Mouse (Mus musculus): ENCODE data around the gene Uhrf1. TPM values are rescaled to one million over a fixed set of nuclear protein-coding genes. Genes with fewer than 3 reads are reported as not detected.
A peak's percentile ranks its signal among the peaks of the same experiment; 100 is the strongest.

The Uhrf1 gene
- polyA plus RNA-seq, 1 experiment from 2014 or later = 14.1 TPM

DNA sequence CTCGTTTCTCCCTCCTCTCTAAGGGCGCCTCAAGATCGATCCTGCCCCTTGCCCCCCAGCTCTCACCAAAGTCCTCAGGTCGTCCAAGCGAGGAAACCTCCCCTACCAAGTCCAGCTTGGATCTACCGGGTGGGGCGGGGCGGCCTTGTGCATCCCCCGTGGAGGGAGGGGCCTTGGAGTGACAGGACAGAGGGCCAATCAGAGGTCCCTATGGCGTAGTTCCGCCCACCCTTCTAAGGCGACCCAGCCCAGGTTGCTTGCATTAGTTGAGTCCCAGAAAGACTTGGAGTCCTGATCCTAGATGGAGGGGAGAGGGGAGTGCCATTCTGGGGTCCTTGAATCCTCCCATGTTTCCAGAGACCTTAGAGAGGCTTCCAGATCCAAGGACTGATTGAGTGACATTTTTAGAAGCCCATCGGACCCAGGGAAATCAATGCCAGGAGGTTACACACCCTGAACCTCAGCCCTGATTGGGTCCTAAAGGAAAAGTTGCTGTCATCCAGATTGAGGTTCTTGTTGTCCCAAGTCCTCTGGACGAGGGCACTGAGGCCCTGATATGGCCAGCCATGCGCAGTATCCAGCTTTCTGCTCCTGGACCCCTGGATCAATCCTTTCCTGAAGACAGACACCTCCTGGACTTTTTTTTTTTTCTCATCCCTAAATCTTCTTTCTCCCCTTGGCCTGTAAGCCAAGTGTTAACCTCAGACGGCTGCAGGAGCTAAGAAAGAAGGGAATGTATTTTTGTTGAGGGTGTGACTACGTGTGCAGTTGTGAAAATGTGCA, 12.5 kb upstream of the Uhrf1 start:
- Histone ChIP-seq H3K4me1 (replicated peaks; ENCODE audit: control insufficient read depth, insufficient read depth, low read length) (0 out of 2 replicates have a peak, but pooled peaks cover 10% of the 10 kb centered on the region), H3K4me2 (replicated peaks) (peak overlapping the region; percentile 44), H3K27ac (peak overlapping the region; percentile 70), H3K27me3 (ENCODE audit: control insufficient read depth, insufficient read depth, low read length) (no peaks in the 10 kb centered on the region), H3K4me3 (replicated peaks; ENCODE audit: low read length) (peak overlapping the region; percentile 32), H3K36me3 (replicated peaks; ENCODE audit: control insufficient read depth, insufficient read depth) (no peaks in the 10 kb centered on the region), H3K9ac (peak overlapping the region; percentile 51), H3K9me3 (ENCODE audit: control insufficient read depth, low read length) (no peaks in the 10 kb centered on the region)
- ATAC-seq (ENCODE audit: low FRiP score) (peak; percentile 52), DNase-seq (ENCODE audit: low spot score) (peak; percentile 74)
- WGBS = 5% methylated on average over 17 of the region's 17 CpGs

DNA sequence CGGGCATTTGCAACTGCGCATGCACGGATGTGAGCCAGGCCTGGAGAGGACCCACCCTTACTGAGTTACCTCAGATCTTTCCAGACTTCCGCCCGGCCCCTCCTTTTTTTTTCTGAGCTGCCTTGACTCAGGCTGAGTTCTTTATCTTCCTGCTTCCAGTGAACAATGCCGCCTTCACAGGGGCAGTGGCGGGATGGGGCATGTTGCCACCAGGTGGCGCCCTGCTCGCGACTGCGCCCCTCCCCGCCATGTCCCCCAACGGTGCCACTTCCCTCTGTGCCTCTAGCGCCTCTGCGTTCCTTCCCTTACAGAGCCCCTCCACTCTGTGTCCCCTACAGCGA, 12.0 kb upstream of the Uhrf1 start:
- ATAC-seq (ENCODE audit: low FRiP score) (peak; percentile 80), DNase-seq (ENCODE audit: low spot score) (peak; percentile 68)
- peak overlapping the region; percentile 44 for H3K4me2 ChIP-seq (replicated peaks)
- WGBS = 3% methylated on average over 16 of the region's 16 CpGs
- 0 out of 2 replicates have a peak, but pooled peaks cover 10% of the 10 kb centered on the region for H3K4me1 ChIP-seq (replicated peaks; ENCODE audit: control insufficient read depth, insufficient read depth, low read length)
- peak overlapping the region; percentile 49; the same call in 1 of the 2 replicates for H3K27ac ChIP-seq
- H3K36me3 ChIP-seq (replicated peaks; ENCODE audit: control insufficient read depth, insufficient read depth) = no peaks in the 10 kb centered on the region
- peak overlapping the region; percentile 3; the same call in 1 of the 2 replicates for H3K4me3 ChIP-seq (replicated peaks; ENCODE audit: low read length)
- no peaks in the 10 kb centered on the region for H3K27me3 ChIP-seq (ENCODE audit: control insufficient read depth, insufficient read depth, low read length)
- no peaks in the 10 kb centered on the region for H3K9me3 ChIP-seq (ENCODE audit: control insufficient read depth, low read length)
- H3K9ac ChIP-seq = 0 out of 2 replicates have a peak overlapping the region, but pooled peaks have one; percentile 16

DNA sequence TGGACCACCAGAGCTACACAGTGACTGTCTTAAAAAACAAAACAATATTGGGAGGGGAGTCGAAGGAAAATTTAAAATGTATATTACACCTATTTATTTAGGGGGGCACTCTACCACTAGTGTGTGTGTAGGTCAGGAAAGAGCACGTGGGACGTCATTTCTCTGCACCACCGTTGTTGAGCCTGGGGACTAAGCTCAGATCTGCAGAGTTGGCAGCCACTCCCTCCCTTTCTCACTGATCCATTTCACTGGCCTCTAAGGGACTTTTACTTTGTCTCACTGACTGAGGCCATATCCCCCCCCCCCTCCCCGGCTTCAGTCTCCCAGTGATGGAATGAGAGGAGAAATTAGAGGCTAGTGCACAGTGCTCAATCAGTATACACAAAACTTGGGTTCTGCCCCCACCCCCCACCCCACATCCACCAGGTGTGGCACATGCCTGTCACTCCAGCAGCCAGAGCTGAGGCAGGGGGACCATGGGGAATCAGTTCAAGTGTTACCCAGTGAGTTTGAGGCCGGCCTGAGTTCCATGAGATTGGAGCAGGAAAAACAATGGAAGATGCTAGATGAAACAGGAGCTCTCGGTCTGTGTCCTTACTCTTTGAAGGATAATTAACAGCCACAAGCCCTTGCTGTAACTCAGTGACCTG, 11.2 kb upstream of the Uhrf1 start:
- H3K27ac ChIP-seq = peak overlapping the region; percentile 49; the same call in 1 of the 2 replicates
- no peaks in the 10 kb centered on the region for H3K27me3 ChIP-seq (ENCODE audit: control insufficient read depth, insufficient read depth, low read length)
- H3K9ac ChIP-seq = 0 out of 2 replicates have a peak overlapping the region, but pooled peaks have one; percentile 16
- no peaks in the 10 kb centered on the region for H3K9me3 ChIP-seq (ENCODE audit: control insufficient read depth, low read length)
- H3K4me1 ChIP-seq (replicated peaks; ENCODE audit: control insufficient read depth, insufficient read depth, low read length) = 0 out of 2 replicates have a peak, but pooled peaks cover 10% of the 10 kb centered on the region
- no peak overlapping the region for H3K4me3 ChIP-seq (replicated peaks; ENCODE audit: low read length)
- no peak for DNase-seq (ENCODE audit: low spot score)
- peak overlapping the region; percentile 44; the same call in 1 of the 2 replicates for H3K4me2 ChIP-seq (replicated peaks)
- WGBS = 57% methylated on average over 7 of the region's 7 CpGs
- no peak for ATAC-seq (ENCODE audit: low FRiP score)
- H3K36me3 ChIP-seq (replicated peaks; ENCODE audit: control insufficient read depth, insufficient read depth) = no peaks in the 10 kb centered on the region

DNA sequence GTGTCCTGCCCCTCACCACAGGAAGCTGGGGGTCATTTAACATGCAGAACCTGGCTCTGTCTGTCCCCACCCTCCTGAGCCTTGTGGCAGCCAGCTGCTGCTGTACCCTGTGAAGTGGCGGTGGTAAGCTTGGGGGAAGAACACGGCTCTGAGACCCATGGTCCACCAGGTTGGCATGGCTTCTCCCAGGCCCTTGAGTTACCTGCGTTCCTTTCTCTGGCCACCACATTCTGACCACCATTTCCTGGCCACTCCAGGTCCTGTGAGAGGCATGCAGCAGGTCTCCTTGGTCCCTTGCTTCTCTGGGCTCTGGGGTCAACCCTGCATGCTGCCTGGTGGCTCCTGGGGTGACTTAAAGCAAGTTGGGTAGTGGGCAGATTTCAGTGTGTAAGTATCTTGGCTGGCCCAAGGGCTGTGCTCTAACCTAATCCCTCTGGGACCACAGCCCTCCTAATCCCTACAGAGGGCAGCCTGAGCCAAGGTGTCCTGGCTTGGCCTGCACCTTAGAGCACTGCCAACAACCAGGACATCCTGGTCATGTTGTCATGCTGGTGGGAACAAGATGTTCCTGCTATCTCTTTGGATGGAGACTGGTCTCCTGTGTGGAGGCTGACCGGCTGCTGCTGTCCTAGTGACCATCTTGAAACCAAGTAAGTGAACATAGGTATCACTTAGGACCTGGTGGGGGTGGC, 10.4 kb upstream of the Uhrf1 start, which contains the start of gene Plin3:
Plin3 (minus strand) TSS at position 343 of the 692 bp plus-strand sequence.
- Histone ChIP-seq H3K36me3 (replicated peaks; ENCODE audit: control insufficient read depth, insufficient read depth) (no peaks in the 10 kb centered on the region), H3K4me1 (replicated peaks; ENCODE audit: control insufficient read depth, insufficient read depth, low read length) (0 out of 2 replicates have a peak, but pooled peaks cover 10% of the 10 kb centered on the region), H3K27ac (peak within 1 kb of the TSS; percentile 49; the same call in 1 of the 2 replicates), H3K9me3 (ENCODE audit: control insufficient read depth, low read length) (no peaks in the 10 kb centered on the region), H3K4me2 (replicated peaks) (no peak within 1 kb of the TSS), H3K9ac (no peak within 1 kb of the TSS), H3K27me3 (ENCODE audit: control insufficient read depth, insufficient read depth, low read length) (no peaks in the 10 kb centered on the region), H3K4me3 (replicated peaks; ENCODE audit: low read length) (no peak within 1 kb of the TSS)
- ATAC-seq (ENCODE audit: low FRiP score) = no peak
- DNase-seq (ENCODE audit: low spot score) = no peak
- WGBS = 88% methylated on average over 4 of the region's 4 CpGs

DNA sequence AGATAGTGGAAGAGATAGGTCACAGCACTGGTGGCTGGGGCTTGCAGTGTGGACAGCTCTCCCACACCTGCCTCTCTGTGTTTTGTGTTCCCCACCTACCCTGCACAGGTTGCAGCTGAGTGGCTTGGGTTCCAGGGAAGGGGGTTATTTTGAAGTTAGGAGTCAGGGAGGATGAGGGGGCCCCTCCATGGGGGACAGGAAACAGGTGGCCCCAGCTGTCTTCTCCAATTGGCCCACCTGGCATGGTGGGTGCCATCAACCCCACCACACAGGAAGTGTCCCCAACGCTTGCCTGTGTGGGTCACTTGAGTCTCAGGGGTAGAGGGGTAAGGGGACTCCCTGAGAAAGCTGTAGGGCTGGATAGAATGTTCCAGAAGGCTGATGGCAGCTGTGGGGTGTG, 9.8 kb upstream of the Uhrf1 start:
- Histone ChIP-seq H3K4me1 (replicated peaks; ENCODE audit: control insufficient read depth, insufficient read depth, low read length) (0 out of 2 replicates have a peak, but pooled peaks cover 5% of the 10 kb centered on the region), H3K4me3 (replicated peaks; ENCODE audit: low read length) (no peak overlapping the region)
- WGBS = 95% methylated on average over 1 of the region's 1 CpGs

DNA sequence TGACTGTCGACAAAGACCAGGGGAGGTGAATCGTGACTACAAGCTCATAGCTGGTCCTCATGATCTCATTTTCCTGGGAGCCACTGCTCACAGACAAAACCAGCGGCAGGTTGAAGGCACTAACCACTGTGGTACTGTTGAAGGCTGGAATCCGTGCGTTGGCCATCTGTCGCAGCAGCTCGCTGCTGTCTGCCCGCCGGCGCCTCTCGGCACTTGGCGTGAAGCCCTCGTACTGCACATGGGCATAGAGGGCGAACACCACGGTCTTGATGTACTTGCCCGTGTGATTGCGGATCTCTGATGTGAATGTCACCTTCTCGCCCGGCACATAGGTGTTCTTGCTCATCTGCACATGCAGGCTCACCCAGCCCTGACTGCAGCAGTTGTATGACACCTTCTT, 8.9 kb upstream of the Uhrf1 start:
- H3K4me3 ChIP-seq (replicated peaks; ENCODE audit: low read length) = no peak overlapping the region
- ATAC-seq (ENCODE audit: low FRiP score) (no peak), DNase-seq (ENCODE audit: low spot score) (no peak)
- H3K4me1 ChIP-seq (replicated peaks; ENCODE audit: control insufficient read depth, insufficient read depth, low read length) = 0 out of 2 replicates have a peak, but pooled peaks cover 1% of the 10 kb centered on the region
- H3K36me3 ChIP-seq (replicated peaks; ENCODE audit: control insufficient read depth, insufficient read depth) = no peaks in the 10 kb centered on the region
- no peaks in the 10 kb centered on the region for H3K9me3 ChIP-seq (ENCODE audit: control insufficient read depth, low read length)
- H3K4me2 ChIP-seq (replicated peaks) = no peak overlapping the region
- H3K27me3 ChIP-seq (ENCODE audit: control insufficient read depth, insufficient read depth, low read length) = no peaks in the 10 kb centered on the region
- no peak overlapping the region for H3K9ac ChIP-seq
- no peak overlapping the region for H3K27ac ChIP-seq
- 85% methylated on average over 19 of the region's 19 CpGs for WGBS

More for the DNA sequence above, 9.8 kb upstream of the Uhrf1 start:
- Histone ChIP-seq H3K27ac (no peak overlapping the region), H3K9me3 (ENCODE audit: control insufficient read depth, low read length) (no peaks in the 10 kb centered on the region), H3K4me2 (replicated peaks) (no peak overlapping the region), H3K9ac (no peak overlapping the region), H3K27me3 (ENCODE audit: control insufficient read depth, insufficient read depth, low read length) (no peaks in the 10 kb centered on the region), H3K36me3 (replicated peaks; ENCODE audit: control insufficient read depth, insufficient read depth) (no peaks in the 10 kb centered on the region)
- DNase-seq (ENCODE audit: low spot score) = no peak
- ATAC-seq (ENCODE audit: low FRiP score) = no peak

DNA sequence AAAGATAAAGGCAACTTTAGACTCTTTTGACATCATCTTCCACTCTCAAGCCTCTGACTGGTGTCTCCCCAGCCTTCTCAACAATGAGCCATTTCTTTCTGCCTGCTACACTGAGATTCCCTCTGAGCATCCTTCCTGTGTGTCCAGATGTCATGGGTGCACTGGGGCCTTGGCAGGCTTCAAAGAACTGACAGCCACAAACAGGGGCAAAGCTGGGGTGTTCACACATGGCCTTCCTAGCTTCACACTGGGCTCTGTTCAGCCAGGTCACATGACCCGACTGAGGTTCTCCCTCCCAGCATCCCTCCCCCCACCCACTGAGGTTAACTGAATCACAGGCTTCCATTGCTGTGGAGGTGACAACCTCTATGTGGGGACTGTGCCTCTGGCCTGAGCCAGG, 6.9 kb upstream of the Uhrf1 start:
- Histone ChIP-seq H3K4me2 (replicated peaks) (no peak overlapping the region), H3K4me3 (replicated peaks; ENCODE audit: low read length) (no peak overlapping the region), H3K4me1 (replicated peaks; ENCODE audit: control insufficient read depth, insufficient read depth, low read length) (no peaks in the 10 kb centered on the region), H3K9me3 (ENCODE audit: control insufficient read depth, low read length) (no peaks in the 10 kb centered on the region), H3K9ac (no peak overlapping the region), H3K27me3 (ENCODE audit: control insufficient read depth, insufficient read depth, low read length) (no peaks in the 10 kb centered on the region), H3K27ac (no peak overlapping the region), H3K36me3 (replicated peaks; ENCODE audit: control insufficient read depth, insufficient read depth) (no peaks in the 10 kb centered on the region)
- DNase-seq (ENCODE audit: low spot score) (no peak), ATAC-seq (ENCODE audit: low FRiP score) (no peak)
- 79% methylated on average over 1 of the region's 1 CpGs for WGBS

DNA sequence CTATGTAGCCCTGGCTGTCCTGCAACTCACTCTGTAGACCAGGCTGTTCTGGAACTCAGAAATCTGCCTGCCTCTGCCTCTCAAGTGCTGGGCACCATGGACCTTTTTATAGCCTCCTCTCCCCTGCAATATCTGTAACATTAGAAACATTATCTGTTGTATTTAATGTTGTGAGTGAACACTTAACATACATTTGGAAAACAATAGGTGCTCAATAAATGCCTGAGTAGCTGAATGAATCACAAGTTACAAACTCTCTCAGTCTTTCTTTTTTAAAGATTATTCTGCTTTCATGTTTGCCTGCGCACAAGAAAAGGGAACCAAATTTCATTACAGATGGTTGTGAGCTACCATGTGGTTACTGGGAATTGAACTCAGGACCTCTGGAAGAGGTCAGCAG, 4.9 kb upstream of the Uhrf1 start:
- Histone ChIP-seq H3K4me2 (replicated peaks) (no peak overlapping the region), H3K4me1 (replicated peaks; ENCODE audit: control insufficient read depth, insufficient read depth, low read length) (no peaks in the 10 kb centered on the region; the same call in 1 of the 2 replicates), H3K36me3 (replicated peaks; ENCODE audit: control insufficient read depth, insufficient read depth) (no peaks in the 10 kb centered on the region), H3K4me3 (replicated peaks; ENCODE audit: low read length) (no peak overlapping the region), H3K27ac (no peak overlapping the region), H3K9ac (no peak overlapping the region), H3K9me3 (ENCODE audit: control insufficient read depth, low read length) (no peaks in the 10 kb centered on the region), H3K27me3 (ENCODE audit: control insufficient read depth, insufficient read depth, low read length) (no peaks in the 10 kb centered on the region)
- ATAC-seq (ENCODE audit: low FRiP score) = no peak
- no peak for DNase-seq (ENCODE audit: low spot score)
- 100% methylated on average over 1 of the region's 1 CpGs for WGBS

DNA sequence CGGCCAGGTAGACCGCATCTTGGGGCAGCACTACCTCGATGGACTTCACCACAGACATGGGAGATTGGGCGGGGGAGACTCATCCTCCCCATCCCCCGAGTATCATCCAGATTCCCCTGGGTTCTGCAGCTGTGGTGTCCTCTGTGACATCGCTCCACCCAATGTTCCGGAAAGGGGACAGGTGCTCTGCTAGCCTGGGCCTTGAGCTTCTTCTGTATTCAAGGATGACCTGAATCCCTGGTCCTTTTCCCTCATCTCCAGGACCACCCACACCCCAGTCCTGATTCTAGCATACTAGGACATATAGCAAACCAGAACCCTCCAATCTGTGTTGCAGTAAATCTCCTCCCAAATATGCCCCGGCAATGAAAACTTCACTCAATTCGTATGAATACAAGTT, 2.9 kb upstream of the Uhrf1 start, which contains the start of gene Arrdc5:
Arrdc5 (minus strand) TSS at position 101 of the 400 bp plus-strand sequence.
- no peak for DNase-seq (ENCODE audit: low spot score)
- H3K9me3 ChIP-seq (ENCODE audit: control insufficient read depth, low read length) = no peaks in the 10 kb centered on the region
- 96% methylated on average over 9 of the region's 9 CpGs for WGBS
- no peak within 1 kb of the TSS for H3K27ac ChIP-seq
- H3K36me3 ChIP-seq (replicated peaks; ENCODE audit: control insufficient read depth, insufficient read depth) = no peaks in the 10 kb centered on the region
- peaks cover 7% of the 10 kb centered on the region; the same call in 1 of the 2 replicates for H3K4me1 ChIP-seq (replicated peaks; ENCODE audit: control insufficient read depth, insufficient read depth, low read length)
- ATAC-seq (ENCODE audit: low FRiP score) = no peak
- H3K4me2 ChIP-seq (replicated peaks) = no peak within 1 kb of the TSS
- no peak within 1 kb of the TSS for H3K4me3 ChIP-seq (replicated peaks; ENCODE audit: low read length)
- H3K9ac ChIP-seq = no peak within 1 kb of the TSS
- no peaks in the 10 kb centered on the region; the same call in 1 of the 2 replicates for H3K27me3 ChIP-seq (ENCODE audit: control insufficient read depth, insufficient read depth, low read length)
